Mouse (Mus musculus) thymus, adult 2 months (tissue): ENCODE measurements around the gene Dtd1. TPM values are rescaled to one million over a fixed set of nuclear protein-coding genes. Genes with fewer than 3 reads are reported as not detected.

Experiments
- DNase-seq: peaks from one replicate; pipeline ENCODE4 v3.0.0; 2021
- H3K27ac ChIP-seq: fragments of 200-500 bp; 2 replicates; pipeline ENCODE4 v1.5.1; 2012; ENCODE audit warnings: low read length, control low read depth; ENCODE audit not compliant: control insufficient read depth, insufficient read depth
- H3K27me3 ChIP-seq: fragments of 200-500 bp; 2 replicates; pipeline ENCODE4 v1.6.1; 2012; ENCODE audit warnings: mild to moderate bottlenecking, low read length, moderate library complexity, mixed read lengths; ENCODE audit not compliant: control insufficient read depth, insufficient read depth
- H3K36me3 ChIP-seq: fragments of 200-500 bp; 2 replicates; pipeline ENCODE4 v1.6.1; 2012; ENCODE audit warnings: mild to moderate bottlenecking, low read length, moderate library complexity; ENCODE audit not compliant: control insufficient read depth, insufficient read depth
- H3K4me1 ChIP-seq: fragments of 200-500 bp; replicated peaks from 2 replicates; pipeline ENCODE4 v1.6.1; 2012; ENCODE audit warnings: low read length; ENCODE audit not compliant: control insufficient read depth, insufficient read depth
- H3K4me3 ChIP-seq: fragments of 200-500 bp; 2 replicates; pipeline ENCODE4 v1.5.1; 2012; ENCODE audit warnings: mild to moderate bottlenecking, low read length, control low read depth, moderate library complexity; ENCODE audit not compliant: control insufficient read depth, insufficient read depth
- CTCF ChIP-seq: fragments of 200-500 bp; IDR thresholded peaks from 2 replicates; pipeline ENCODE4 v1.5.1; 2012; ENCODE audit warnings: mild to moderate bottlenecking, control low read depth, low read length, moderate library complexity, borderline replicate concordance; ENCODE audit not compliant: control insufficient read depth, poor library complexity, insufficient read depth; ENCODE audit errors: extremely low read depth
- POLR2A ChIP-seq: fragments of 200-500 bp; IDR thresholded peaks from 2 replicates; pipeline ENCODE4 v1.6.1; 2012; ENCODE audit warnings: mild to moderate bottlenecking, low read length, control low read depth, moderate library complexity; ENCODE audit not compliant: control insufficient read depth, poor library complexity, insufficient read depth; ENCODE audit errors: extremely low read depth
- WGBS: fragments of 180-500 bp; shearing (Covaris S2); methylation state at CpG from one replicate; pipeline ENCODE4 v1.1.7; 2018; 5-methylcytosine and 5-hydroxymethylcytosine counted together
- polyA plus RNA-seq: library from polyadenylated mRNA; depleted of rRNA; stranded (reverse); fragments of >200 nt; gene quantifications from 2 replicates; pipeline ENCODE4 v1.2.3, GENCODE M21; 2012

Gene Dtd1
- polyA plus RNA-seq, 1 experiment, result 8.4 TPM

DNA sequence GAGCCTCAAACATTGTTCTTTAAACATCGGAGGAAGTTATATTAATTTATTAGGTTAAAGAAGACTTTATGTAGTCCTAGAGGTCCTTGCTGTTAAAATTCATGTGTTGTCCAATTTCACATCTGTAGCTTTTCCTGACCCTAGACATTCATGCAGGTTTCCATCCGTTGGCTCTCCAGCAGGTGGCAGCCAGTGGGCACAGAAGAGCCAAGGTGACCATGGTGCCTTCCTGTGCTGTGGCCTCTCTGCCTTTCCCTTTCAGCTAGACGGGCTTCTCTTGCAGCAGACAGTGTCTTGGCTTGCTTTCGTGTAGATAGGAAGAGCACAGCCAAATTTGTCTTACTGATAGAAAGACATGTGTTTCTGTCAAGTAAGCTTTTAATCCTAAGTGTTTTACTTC lies 39.0 kb downstream of the Dtd1 start:
- no peak for DNase-seq
- no peak for TF ChIP-seq CTCF
- no peak for TF ChIP-seq POLR2A
- Histone ChIP-seq H3K27me3 (no peaks in the 10 kb centered on the region), H3K4me1 (no peaks in the 10 kb centered on the region), H3K36me3 (no peaks in the 10 kb centered on the region), H3K27ac (no peak overlapping the region), H3K4me3 (no peak overlapping the region)
- WGBS, result 65% methylated on average over 4 of the region's 4 CpGs

DNA sequence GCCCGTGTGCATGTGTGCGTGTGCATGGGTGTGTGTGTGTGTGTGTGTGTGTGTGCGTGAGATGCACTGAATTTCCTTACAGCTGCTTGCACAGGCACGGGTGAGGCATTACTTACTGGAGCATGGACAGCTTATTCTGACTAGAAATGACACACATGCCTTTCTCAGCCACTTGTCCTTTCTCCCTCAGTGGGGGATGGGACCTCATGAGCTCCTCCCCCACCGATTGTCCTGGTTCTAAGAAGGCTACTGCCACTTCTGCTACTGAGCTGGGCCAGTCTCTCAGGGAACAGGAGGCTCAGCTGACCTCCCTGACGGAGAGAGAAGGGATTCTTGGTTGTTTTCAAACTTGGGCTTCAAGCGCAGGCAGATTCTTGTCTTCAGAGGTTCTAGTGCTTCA lies 40.4 kb downstream of the Dtd1 start:
- WGBS, result 94% methylated on average over 7 of the region's 7 CpGs
- no peaks in the 10 kb centered on the region for H3K36me3 ChIP-seq
- H3K4me1 ChIP-seq, result no peaks in the 10 kb centered on the region
- no peak overlapping the region for H3K4me3 ChIP-seq
- H3K27ac ChIP-seq, result no peak overlapping the region
- DNase-seq, result no peak
- TF ChIP-seq POLR2A (no peak), CTCF (no peak)
- no peaks in the 10 kb centered on the region for H3K27me3 ChIP-seq

DNA sequence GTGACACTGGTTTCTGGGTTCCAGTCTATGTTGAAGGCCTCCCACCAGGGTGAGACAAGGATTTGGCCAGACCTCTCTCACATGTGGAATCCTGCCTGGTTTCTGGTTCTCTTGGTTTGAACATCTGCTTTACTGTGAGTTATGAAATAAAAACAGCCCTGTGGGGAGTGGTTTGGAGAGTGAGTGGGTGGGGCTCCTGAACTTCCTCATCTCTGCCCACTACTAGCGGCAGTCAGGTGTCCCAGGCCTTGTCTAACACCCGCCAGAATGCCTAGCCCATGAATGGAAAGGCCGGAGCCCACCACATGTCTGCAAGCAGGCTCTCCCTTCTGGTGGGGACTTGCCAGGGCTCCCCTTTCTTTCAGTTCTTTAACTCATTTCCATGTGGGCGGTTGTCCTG lies 42.3 kb downstream of the Dtd1 start:
- WGBS, result 52% methylated on average over 4 of the region's 4 CpGs
- H3K36me3 ChIP-seq, result no peaks in the 10 kb centered on the region
- TF ChIP-seq CTCF (no peak), POLR2A (no peak)
- H3K4me3 ChIP-seq, result no peak overlapping the region
- no peak for DNase-seq
- H3K4me1 ChIP-seq, result no peaks in the 10 kb centered on the region
- no peaks in the 10 kb centered on the region for H3K27me3 ChIP-seq
- H3K27ac ChIP-seq, result no peak overlapping the region

DNA sequence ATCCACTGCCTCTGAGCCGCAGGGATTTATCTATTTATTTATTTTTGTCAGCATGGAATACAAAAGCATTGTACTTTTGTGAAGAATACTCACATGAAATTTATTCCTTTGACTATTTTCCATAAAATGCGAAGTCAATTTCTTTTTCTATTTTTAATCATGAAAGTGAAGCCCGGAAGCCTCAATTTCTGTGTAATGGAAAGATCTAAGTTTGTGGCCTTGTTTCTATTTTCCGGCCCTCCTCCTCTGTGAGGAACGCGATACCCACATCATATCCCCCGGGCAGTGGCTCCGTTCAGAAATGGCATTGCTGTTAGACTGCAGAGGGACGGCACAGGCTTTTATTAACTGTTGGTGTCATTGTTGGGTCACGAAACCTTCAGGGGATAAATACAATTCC lies 46.7 kb downstream of the Dtd1 start:
- TF ChIP-seq CTCF, result no peak
- no peak for TF ChIP-seq POLR2A
- no peak overlapping the region for H3K27ac ChIP-seq
- H3K27me3 ChIP-seq, result no peaks in the 10 kb centered on the region
- H3K4me3 ChIP-seq, result no peak overlapping the region
- DNase-seq, result no peak
- H3K4me1 ChIP-seq, result no peaks in the 10 kb centered on the region
- H3K36me3 ChIP-seq, result no peaks in the 10 kb centered on the region
- WGBS, result 95% methylated on average over 10 of the region's 10 CpGs

DNA sequence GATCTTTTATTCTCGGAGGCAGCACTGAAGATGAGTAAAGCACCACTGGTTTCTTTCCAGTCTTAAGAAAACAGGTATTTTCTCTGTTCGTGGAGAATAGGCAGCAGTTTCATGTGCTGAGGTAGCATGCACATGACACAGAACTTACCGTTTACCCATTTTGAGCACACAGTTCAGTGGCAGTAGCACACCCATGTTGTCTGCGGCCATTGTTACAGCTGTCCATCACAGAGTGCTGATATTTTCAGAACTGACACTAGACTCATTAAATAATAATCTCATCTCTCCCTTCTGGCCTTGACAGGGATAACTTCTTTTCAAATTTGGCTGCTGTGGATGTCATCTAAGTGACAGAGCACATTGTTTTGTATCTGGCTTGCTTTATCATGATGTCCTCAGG lies 47.5 kb downstream of the Dtd1 start:
- H3K4me1 ChIP-seq, result no peaks in the 10 kb centered on the region
- no peaks in the 10 kb centered on the region for H3K36me3 ChIP-seq
- 96% methylated on average over 4 of the region's 4 CpGs for WGBS
- H3K4me3 ChIP-seq, result no peak overlapping the region
- TF ChIP-seq CTCF (no peak), POLR2A (no peak)
- no peak for DNase-seq
- no peak overlapping the region for H3K27ac ChIP-seq
- no peaks in the 10 kb centered on the region for H3K27me3 ChIP-seq

DNA sequence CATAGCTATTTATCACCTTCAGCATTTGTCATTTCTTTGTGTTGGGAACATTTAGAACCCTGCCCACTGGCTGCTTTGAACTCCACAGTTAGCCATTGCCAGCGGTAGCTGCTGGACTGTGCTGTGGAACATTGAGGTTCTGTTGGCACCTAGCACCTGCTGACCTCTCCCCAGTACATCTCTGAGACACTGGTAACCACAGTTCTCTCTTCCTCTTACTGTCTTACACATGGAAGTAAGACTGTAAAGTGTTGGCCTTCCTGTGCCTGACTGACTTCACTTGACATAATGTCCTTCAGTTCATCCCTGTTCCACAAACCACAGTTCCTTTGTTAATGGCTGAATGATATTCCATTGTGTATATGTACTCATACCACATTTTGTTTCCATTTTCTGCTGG lies 50.3 kb downstream of the Dtd1 start:
- no peak for TF ChIP-seq CTCF
- no peak for TF ChIP-seq POLR2A
- Histone ChIP-seq H3K4me1 (no peaks in the 10 kb centered on the region), H3K27ac (no peak overlapping the region), H3K4me3 (no peak overlapping the region), H3K36me3 (no peaks in the 10 kb centered on the region), H3K27me3 (no peaks in the 10 kb centered on the region)
- no peak for DNase-seq
- 80% methylated on average over 1 of the region's 1 CpGs for WGBS

DNA sequence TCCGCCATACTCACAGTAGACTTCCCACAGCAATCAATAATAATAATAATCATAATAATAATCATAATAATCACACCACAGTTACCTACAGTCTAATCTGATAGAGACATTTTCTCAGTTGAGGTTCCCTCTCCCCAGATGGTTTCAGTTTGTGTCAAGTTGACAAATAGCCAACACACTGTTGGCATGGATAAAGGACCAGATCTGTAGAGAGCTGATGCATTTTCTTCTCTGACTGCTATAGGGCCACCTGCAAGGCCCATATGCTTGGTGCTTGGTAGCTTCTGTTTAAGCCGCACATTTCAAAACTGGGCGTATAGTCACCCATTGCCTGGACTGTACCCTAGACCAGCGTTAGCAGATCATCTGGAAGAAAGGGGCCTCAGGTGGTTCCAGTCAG lies 53.1 kb downstream of the Dtd1 start:
- H3K27me3 ChIP-seq, result no peaks in the 10 kb centered on the region
- H3K36me3 ChIP-seq, result no peaks in the 10 kb centered on the region
- no peak overlapping the region for H3K4me3 ChIP-seq
- no peak for DNase-seq
- no peaks in the 10 kb centered on the region for H3K4me1 ChIP-seq
- 98% methylated on average over 4 of the region's 4 CpGs for WGBS
- no peak overlapping the region for H3K27ac ChIP-seq
- TF ChIP-seq CTCF (no peak), POLR2A (no peak)
